Mouse (Mus musculus) right cerebral cortex, adult 2 months (tissue): ENCODE data around the gene Btbd35f6.
"Not testable (repeated sequence)": the region's sequence is repeated elsewhere in the genome, so short reads cannot be mapped to it uniquely, and the experiment has no call there.

Experiments
- DNase-seq, 2 experiments: peaks; one replicate each; pipeline ENCODE4 v3.0.0; 2021 to 2022; ENCODE audit warnings: low spot score in 2 of 2

Gene Btbd35f6

GRCm38 (mm10) chrX:33956440-33956839 is at the start of gene Btbd35f6:
Gene Btbd35f6, minus strand, starts transcription at chrX:33956540.
- DNase-seq = not testable (repeated sequence)

- DNase-seq = not testable (repeated sequence)
Observed at GRCm38 (mm10) chrX:33986716-33987115, 30.4 kb upstream of the Btbd35f6 start, which contains the start of gene Gm21870. Gene Gm21870, minus strand, starts transcription at chrX:33986816.

GRCm38 (mm10) chrX:33930216-33930615 is 26.1 kb downstream of the Btbd35f6 start:
- DNase-seq = not testable (repeated sequence)

- not testable (repeated sequence) for DNase-seq
Observed at GRCm38 (mm10) chrX:33928225-33928624, 28.1 kb downstream of the Btbd35f6 start.

- DNase-seq = not testable (repeated sequence)
Observed at GRCm38 (mm10) chrX:33926344-33926743, 30.0 kb downstream of the Btbd35f6 start.

GRCm38 (mm10) chrX:33925420-33925819 is 30.9 kb downstream of the Btbd35f6 start:
- DNase-seq = not testable (repeated sequence)
